22 mouse cellular contexts compared by ENCODE assay signal in genomic region chr16:43628662-43629061, GRCm38 (mm10). TPM values are rescaled to one million over a fixed set of nuclear protein-coding genes. Genes with fewer than 3 reads are reported as not detected.
"Had no signal": no experiment of that assay in that cellular context is flagged by ENCODE, and none has a peak within 500 bp of the region (broad histone marks: within the 10 kb centered on the region; RNA-seq: fewer than 3 reads in every experiment).

No protein-coding gene starts in this region.

- ATAC-seq: lung, postnatal 0 days; midbrain, embryonic 13.5 days; midbrain, embryonic 15.5 days had no signal

- H3K4me3 ChIP-seq: lung, embryonic 15.5 days; megakaryocyte, embryonic 14.5 days; midbrain, embryonic 13.5 days; midbrain, embryonic 15.5 days; neural tube, embryonic 12.5 days had no signal

- DNase-seq: lung, adult 18-20 months; lung, postnatal 14 days; lung, postnatal 36 days; retina, postnatal 1 day; right cerebral cortex, adult 18-20 months; right cerebral cortex, postnatal 25 days; right cerebral cortex, postnatal 4 days; spleen, adult 18-20 months; thymus, postnatal 14 days; thymus, postnatal 36 days had no signal

- H3K4me1 ChIP-seq: lung, embryonic 15.5 days; midbrain, embryonic 15.5 days had no signal

- H3K27me3 ChIP-seq: lung, embryonic 15.5 days; megakaryocyte, embryonic 14.5 days; midbrain, embryonic 13.5 days; midbrain, embryonic 15.5 days; neural tube, embryonic 12.5 days had no signal

- H3K9ac ChIP-seq: lung, embryonic 15.5 days; midbrain, embryonic 13.5 days; midbrain, embryonic 15.5 days; neural tube, embryonic 12.5 days had no signal

- H3K9me3 ChIP-seq: lung, embryonic 15.5 days; megakaryocyte, embryonic 14.5 days; midbrain, embryonic 13.5 days; midbrain, embryonic 15.5 days; neural tube, embryonic 12.5 days had no signal

- H3K36me3 ChIP-seq: lung, embryonic 15.5 days had no signal

- H3K4me2 ChIP-seq: lung, embryonic 15.5 days; midbrain, embryonic 11.5 days; midbrain, embryonic 13.5 days; midbrain, embryonic 15.5 days; neural tube, embryonic 12.5 days had no signal

- H3K27ac ChIP-seq: lung, embryonic 15.5 days; macrophage; midbrain, embryonic 13.5 days; midbrain, embryonic 15.5 days; neural tube, embryonic 12.5 days had no signal

RNA-seq across cellular contexts. Expression of gene Tigit, which starts 35.3 kb away (rescaled TPM):
- polyA plus RNA-seq: liver, embryonic 16.5 days; lung, postnatal 0 days; macrophage; midbrain, embryonic 11.5 days; midbrain, embryonic 13.5 days; midbrain, embryonic 15.5 days; neural tube, embryonic 12.5 days; stomach, embryonic 14.5 days; stomach, embryonic 16.5 days; testis, adult 2 months had no signal
